Mouse (Mus musculus): ENCODE data around the gene Irf2bpl. TPM values are rescaled to one million over a fixed set of nuclear protein-coding genes. Genes with fewer than 3 reads are reported as not detected.

Irf2bpl gene
- total RNA-seq, 4 experiments from 2014 or later = 21.3 to 27.0 (median 22.9) TPM

DNA sequence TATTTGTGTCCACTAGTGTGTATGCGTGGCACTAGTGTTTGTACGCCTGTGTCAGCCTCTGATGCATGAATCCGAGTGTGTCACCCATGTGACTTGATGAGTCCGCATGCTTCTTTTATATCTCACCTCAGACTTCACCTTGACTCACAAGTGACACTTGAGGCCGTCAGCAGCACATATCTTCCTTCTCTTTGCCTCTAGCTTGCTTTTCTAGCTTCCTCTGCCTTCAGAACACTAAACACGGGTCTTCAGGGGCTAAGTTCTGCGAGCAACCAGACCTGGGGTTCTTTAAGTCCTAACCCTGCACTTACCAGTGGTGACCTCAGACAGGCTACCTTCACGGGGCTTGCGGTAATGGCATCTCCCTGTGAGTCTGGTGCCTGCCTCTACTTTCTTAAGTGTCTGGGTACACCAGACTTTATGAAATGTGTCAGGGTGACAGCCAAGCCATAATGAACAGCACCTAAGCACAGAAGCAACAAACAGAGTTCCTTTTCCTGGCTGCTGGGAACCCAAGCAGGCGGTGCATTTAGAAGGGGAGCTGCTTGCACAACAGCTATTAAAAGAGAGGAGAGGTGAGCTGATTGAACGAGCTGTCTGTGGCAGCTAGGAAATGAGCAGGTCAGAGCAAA is 51.9 kb downstream of the Irf2bpl start:
- no peak for DNase-seq (ENCODE audit: low spot score in 2 of 2)

DNA sequence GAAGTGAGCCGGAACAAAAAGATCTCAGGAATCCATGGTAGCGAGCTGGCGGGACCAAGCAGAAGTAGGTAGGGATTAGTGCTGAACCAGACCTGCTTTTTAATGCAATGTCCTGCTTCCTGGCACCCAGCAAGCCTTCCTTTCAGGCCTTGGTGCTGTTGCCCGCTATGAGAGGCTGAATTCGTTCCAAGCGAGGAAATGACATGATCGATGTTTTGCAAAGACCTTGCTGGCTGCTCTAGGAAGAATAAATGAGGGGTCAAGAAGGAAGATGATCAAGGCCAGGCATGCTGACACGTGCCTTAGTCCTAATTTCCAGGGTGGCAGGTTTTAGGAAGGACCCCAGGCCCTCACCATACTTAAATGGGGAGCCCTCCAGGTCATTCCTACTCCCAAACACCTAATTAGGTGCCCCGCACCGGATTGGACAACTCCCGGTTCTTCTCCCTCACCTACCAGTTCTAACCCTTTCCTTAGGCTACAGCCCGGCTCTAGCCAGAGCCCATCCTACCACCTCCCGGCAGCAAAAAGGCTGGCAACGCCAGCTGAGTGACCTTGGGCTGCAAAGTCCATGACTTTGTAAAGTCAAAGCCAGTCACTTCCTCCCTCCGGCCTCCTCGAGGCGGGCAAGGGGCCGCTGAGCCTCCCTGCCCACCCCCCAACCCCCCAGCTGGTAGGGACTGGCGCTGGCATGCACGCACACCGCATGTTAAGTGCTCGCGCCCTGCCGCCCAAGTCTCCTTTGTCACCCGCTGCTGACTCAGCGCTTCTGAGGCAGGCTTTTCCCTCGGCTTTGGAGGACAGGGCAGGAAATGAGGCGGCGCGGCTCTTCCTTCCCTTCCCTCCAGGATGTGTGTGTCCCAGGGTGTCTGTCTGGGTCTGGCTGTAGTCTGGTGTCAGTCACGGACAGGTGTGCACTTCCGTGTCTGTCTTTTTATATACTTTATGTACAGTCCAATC is 52.7 kb downstream of the Irf2bpl start:
- no peak for DNase-seq (ENCODE audit: low spot score in 2 of 2)

Other genes with a start within 250 kb of the Irf2bpl start
- gene Vash1, start 206.1 kb downstream of the Irf2bpl start, total RNA-seq (2022) = 1 to 10 TPM; 2.0 to 3.6 (median 3.1) TPM
- 1 to 10 TPM; 3.4 to 6.3 (median 4.8) TPM for gene Angel1, start 158.3 kb downstream of the Irf2bpl start, total RNA-seq (2022)
- gene Lrrc74a, start 150.4 kb downstream of the Irf2bpl start, total RNA-seq (2022) = not detected
- 10 to 100 TPM; 34.5 to 38.7 (median 37.1) TPM for gene Cipc, start 62.2 kb upstream of the Irf2bpl start, total RNA-seq (2022)
- gene Zdhhc22, start 105.6 kb upstream of the Irf2bpl start, total RNA-seq (2022) = not detected
- gene Tmem63c, start 136.5 kb upstream of the Irf2bpl start, total RNA-seq (2022) = under 1 TPM in 1 of 4 experiments, not detected in 3; 0.10 TPM
- not detected for gene Ngb, start 217.7 kb upstream of the Irf2bpl start, total RNA-seq (2022)

All from gastrocnemius, adult 8-10 months (tissue).